Mouse (Mus musculus): Measurements from ENCODE around the gene Ankle2.

Gene Ankle2

GRCm38 (mm10) chr5:110284536-110284935, 53.7 kb downstream of the Ankle2 start:
- DNase-seq (ENCODE audit: low read depth, low spot score), result peak; percentile 61

DNA sequence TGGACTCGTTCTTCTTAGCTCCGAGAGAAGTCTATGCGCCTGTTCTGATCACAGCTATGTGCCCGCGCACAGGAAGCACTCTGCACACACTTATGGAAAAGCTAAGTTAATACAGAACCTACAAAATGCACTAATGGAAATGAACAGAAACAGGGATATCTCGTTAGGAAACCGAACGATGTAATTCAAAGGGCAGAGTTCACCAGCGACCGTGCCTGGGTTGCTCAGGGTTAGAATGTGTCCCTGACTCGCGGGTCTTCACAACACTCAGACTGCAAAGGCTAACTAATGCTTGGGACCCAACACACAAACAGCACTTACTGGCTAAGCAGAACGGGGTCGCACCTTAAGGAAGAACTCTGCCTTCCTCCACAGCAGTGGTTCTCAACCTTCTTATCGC, 54.4 kb downstream of the Ankle2 start:
- DNase-seq (ENCODE audit: low read depth, low spot score), result no peak

DNA sequence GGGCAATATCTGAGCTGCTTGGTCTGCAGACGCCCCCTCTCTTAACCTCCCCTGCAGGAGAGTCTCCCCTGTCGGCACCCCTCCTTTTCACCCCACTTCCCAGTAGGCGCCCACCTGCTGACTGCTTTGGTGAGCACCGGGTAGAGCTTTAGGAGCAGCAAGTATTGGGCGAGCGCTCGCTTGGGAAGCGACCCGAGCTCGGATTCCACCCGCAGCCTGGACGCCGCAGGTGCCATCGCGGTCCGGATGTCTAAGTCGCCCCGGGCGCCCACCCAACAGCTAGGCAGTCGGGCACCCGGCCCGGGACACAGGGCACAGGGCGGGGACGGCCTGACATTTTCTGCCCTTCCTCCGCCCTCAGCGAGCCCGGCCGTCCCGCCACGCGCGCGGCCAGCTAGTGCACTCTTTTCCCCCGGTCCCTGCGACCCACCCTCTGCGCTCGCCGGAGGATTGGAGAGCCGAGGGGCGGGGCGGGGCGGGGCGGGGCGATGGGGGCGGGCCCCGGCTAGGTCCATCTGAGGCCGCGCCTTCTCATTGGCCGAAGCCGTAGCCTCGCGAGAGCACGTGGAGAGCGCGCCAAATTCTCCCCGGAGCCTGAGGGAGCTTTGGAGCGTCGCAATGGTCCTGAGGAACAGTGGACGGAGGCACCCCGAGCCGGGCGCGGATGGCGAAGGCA, 55.1 kb downstream of the Ankle2 start, which contains the start of the genes Pxmp2 and Pole:
Gene Pxmp2, minus strand, starts transcription at position 417 of the 676 bp plus-strand sequence.
Gene Pole, plus strand, starts transcription at position 537 of the 676 bp plus-strand sequence.
- peak; percentile 84 for DNase-seq (ENCODE audit: low read depth, low spot score)

GRCm38 (mm10) chr5:110286446-110287083, 55.8 kb downstream of the Ankle2 start:
- DNase-seq (ENCODE audit: low read depth, low spot score), result no peak

GRCm38 (mm10) chr5:110287084-110287475, 56.3 kb downstream of the Ankle2 start:
- no peak for DNase-seq (ENCODE audit: low read depth, low spot score)

DNA sequence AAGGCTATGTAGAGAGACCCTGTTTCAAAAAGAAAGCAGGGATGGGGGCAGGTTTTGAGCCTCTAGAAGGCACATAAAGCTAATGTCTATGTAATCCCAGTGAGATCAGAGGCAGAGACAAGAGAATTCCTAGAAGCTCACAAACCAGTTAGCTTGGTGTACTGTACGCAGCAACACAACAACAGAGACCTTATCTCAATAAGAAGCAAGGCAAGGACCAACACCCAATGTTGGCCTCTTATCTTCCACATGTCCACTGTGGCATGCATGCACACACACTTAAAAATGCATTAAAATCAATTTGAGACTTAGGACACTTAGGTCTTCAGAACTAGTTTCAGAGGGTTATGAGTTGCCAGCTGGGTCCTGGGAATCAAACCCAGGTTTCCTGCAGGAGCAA, 60.8 kb downstream of the Ankle2 start:
- no peak for DNase-seq (ENCODE audit: low read depth, low spot score)

DNA sequence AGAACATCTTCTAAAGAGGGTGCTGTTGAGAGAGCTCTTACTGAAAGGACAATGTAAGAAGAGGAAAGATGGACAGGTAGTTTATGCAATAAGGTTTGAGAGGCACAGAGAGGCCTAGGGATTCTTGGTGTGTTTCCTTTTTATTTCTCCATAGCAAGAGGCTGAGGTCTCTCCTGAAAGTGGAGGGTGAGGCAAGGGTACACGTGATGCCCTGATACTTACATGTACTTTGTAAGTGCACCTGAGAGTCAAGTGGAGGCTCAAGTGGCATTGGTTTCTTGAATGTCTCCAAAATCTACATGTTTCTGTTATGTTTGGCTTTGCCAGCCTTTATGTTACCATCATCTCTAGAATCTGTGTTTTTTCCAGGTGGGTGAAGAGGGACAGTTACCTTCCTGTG, 65.8 kb downstream of the Ankle2 start:
- DNase-seq (ENCODE audit: low read depth, low spot score), result no peak

DNA sequence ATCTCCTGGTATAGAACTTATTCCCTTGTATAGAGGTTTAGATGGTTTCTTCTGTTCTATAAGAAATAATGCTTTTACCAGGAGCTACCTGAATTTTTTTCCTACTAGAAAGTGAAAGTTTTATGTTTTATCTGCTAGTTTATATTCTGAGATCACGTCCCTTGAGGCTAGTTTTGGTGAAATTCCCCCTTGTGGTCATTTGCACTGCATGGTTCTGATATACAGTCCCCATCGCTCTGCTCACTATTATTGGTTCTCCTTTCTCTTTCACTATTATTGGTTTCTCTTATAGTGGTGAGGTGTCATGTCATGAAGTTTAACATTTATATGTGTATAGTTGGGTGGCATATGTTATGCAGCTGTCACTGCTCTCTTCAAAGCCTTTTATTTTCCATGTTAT, 69.8 kb downstream of the Ankle2 start:
- DNase-seq (ENCODE audit: low read depth, low spot score), result no peak

Data from WW6 (cell line).